ENCODE assay signal across 16 mouse cellular contexts in genomic region chr11:95749619-95750018, GRCm38 (mm10). TPM values are rescaled to one million over a fixed set of nuclear protein-coding genes. Genes with fewer than 3 reads are reported as not detected.
A peak's percentile ranks its signal among the peaks of the same experiment; 100 is the strongest.
DNase-seq lines count a peak whose midpoint lies in the region; ATAC-seq and TF ChIP-seq lines count a peak whose summit lies in the region.
"Had no signal": no experiment of that assay in that cellular context is flagged by ENCODE, and none has a peak within 500 bp of the region (broad histone marks: within the 10 kb centered on the region; RNA-seq: fewer than 3 reads in every experiment).

No protein-coding gene starts in this region.

- TF ChIP-seq EP300 in liver, postnatal 0 days (IDR thresholded peaks at IDR 0.05; ENCODE audit: low read depth) = no peak

- peaks cover 6% of the 10 kb centered on the region for H3K4me1 ChIP-seq in liver, postnatal 0 days (ENCODE audit: insufficient read depth)
- H3K4me1 ChIP-seq: kidney, embryonic 15.5 days had no signal

- no peaks in the 10 kb centered on the region for H3K9me3 ChIP-seq in liver, postnatal 0 days (ENCODE audit: low read length)
- H3K9me3 ChIP-seq: hindbrain, embryonic 15.5 days; kidney, embryonic 15.5 days had no signal

- peaks cover 37% of the 10 kb centered on the region for H3K36me3 ChIP-seq in liver, postnatal 0 days (replicated peaks; ENCODE audit: insufficient read depth, low read length)

- H3K4me3 ChIP-seq in liver, postnatal 0 days (ENCODE audit: low read depth, low read length) = no peak overlapping the region
- H3K4me3 ChIP-seq: hindbrain, embryonic 15.5 days; kidney, embryonic 15.5 days had no signal

- intact Hi-C loops in gastrocnemius, postnatal 36 days (cut with DNase I) = loop anchor here (5.0 kb wide), 1 partner anchor 217 kb away; no protein-coding TSS in a partner anchor

- peak overlapping the region; percentile 20; the same call in 1 of the 2 replicates for H3K4me2 ChIP-seq in liver, postnatal 0 days (ENCODE audit: low read depth, low read length)
- H3K4me2 ChIP-seq: heart, embryonic 11.5 days; hindbrain, embryonic 15.5 days; kidney, embryonic 15.5 days had no signal

- ATAC-seq in liver, postnatal 0 days = no peak
- no peak for ATAC-seq in cerebellum, adult (ENCODE audit: insufficient number of reproducible peaks, low FRiP score, low TSS enrichment)
- ATAC-seq: forebrain, embryonic 16.5 days; intestine, embryonic 16.5 days had no signal

- no peaks in the 10 kb centered on the region for H3K27me3 ChIP-seq in liver, postnatal 0 days (ENCODE audit: insufficient read depth, low read length)
- H3K27me3 ChIP-seq: hindbrain, embryonic 15.5 days; kidney, embryonic 15.5 days had no signal

- TF ChIP-seq CTCF in liver, postnatal 0 days (IDR thresholded peaks at IDR 0.05; ENCODE audit: low read depth) = no peak

- H3K9ac ChIP-seq in liver, postnatal 0 days (replicated peaks) = no peak overlapping the region
- H3K9ac ChIP-seq: hindbrain, embryonic 15.5 days; kidney, embryonic 15.5 days had no signal

- peak; percentile 13 to 19 for DNase-seq in spleen, postnatal 36 days (ENCODE audit: low spot score in 2 of 2)
- DNase-seq in spleen, adult 12 weeks (ENCODE audit: low spot score) = no peak
- DNase-seq in liver = peak; percentile 26
- peak; percentile 49 for DNase-seq in liver, postnatal 0 days
- DNase-seq in cerebellum, postnatal 4 days (ENCODE audit: low spot score in 2 of 2) = no peak
- DNase-seq in lung, postnatal 14 days = no peak
- DNase-seq in gastrocnemius, postnatal 36 days = no peak
- DNase-seq: cerebellum, adult 9-11 months; layer of hippocampus, postnatal 36 days; thymus, postnatal 36 days had no signal

- 49% methylated on average over 15 of the region's 15 CpGs for WGBS in liver, postnatal 0 days (ENCODE audit: insufficient replicate concordance)

- H3K27ac ChIP-seq in liver, postnatal 0 days (ENCODE audit: low read depth) = peak overlapping the region; percentile 69
- H3K27ac ChIP-seq: hindbrain, embryonic 15.5 days; kidney, embryonic 15.5 days had no signal

RNA-seq across cellular contexts. Expression of gene B130006D01Rik, which starts 26.2 kb away (rescaled TPM):
- polyA plus RNA-seq in liver, postnatal 0 days (2015; fragmentation: Nextera tagmentation; extraction: Ambion mirVana) = 0.18 and 0.31 TPM in 2 replicates
- under 1 TPM; 0.56 to 0.57 TPM for total RNA-seq in gastrocnemius, postnatal 36 days (2021)

RNA-seq across cellular contexts. Expression of gene Zfp652, which starts 37.1 kb away (rescaled TPM):
- 5.0 and 5.6 TPM in 2 replicates for polyA plus RNA-seq in liver, postnatal 0 days (2015; fragmentation: Nextera tagmentation; extraction: Ambion mirVana)
- 10 to 100 TPM; 83.7 to 86.6 TPM for total RNA-seq in gastrocnemius, postnatal 36 days (2021)

Comparison
In these comparisons a context has a peak if more than half of its experiments do, and no peak if none do; other contexts are left out.
1. DNase-seq: peak in spleen, postnatal 36 days (2 of 2), liver (single experiment) and liver, postnatal 0 days (single experiment); none in spleen, adult 12 weeks (single experiment), cerebellum, postnatal 4 days (0 of 2), lung, postnatal 14 days (single experiment) and gastrocnemius, postnatal 36 days (0 of 2).